Mouse (Mus musculus): ENCODE results near the gene Mrpl49. TPM values are rescaled to one million over a fixed set of nuclear protein-coding genes. Genes with fewer than 3 reads are reported as not detected.

The Mrpl49 gene
- total RNA-seq (2023): 18.5 TPM

GRCm38 (mm10) chr19:6057313-6058096 is at the start of gene Mrpl49, which contains the start of gene Fau:
TSS of gene Mrpl49 (minus strand) at chr19:6057785.
TSS of gene Fau (plus strand) at chr19:6057844.

GRCm38 (mm10) chr19:6105586-6105985 is 48.0 kb upstream of the Mrpl49 start, which contains the start of gene Naaladl1:
TSS of gene Naaladl1 (plus strand) at chr19:6105782.

GRCm38 (mm10) chr19:6094119-6094518 is 36.5 kb upstream of the Mrpl49 start, which contains the start of gene AC131692.1:
TSS of gene AC131692.1 (plus strand) at chr19:6094419.

GRCm38 (mm10) chr19:6084478-6085248 is 27.1 kb upstream of the Mrpl49 start, which contains the start of the genes Zfpl1 and Cdca5:
TSS of gene Zfpl1 (minus strand) at chr19:6084956.
TSS of gene Cdca5 (plus strand) at chr19:6084983.

GRCm38 (mm10) chr19:6082156-6082555 is 24.6 kb upstream of the Mrpl49 start, which contains the start of gene Gm28374:
TSS of gene Gm28374 (minus strand) at chr19:6082256.

GRCm38 (mm10) chr19:6079983-6080480 is 22.4 kb upstream of the Mrpl49 start, which contains the start of gene Tmem262:
TSS of gene Tmem262 (plus strand) at chr19:6080033.

GRCm38 (mm10) chr19:6076564-6077393 is 19.2 kb upstream of the Mrpl49 start, which contains the start of gene Vps51:
TSS of gene Vps51 (minus strand) at chr19:6077231.

GRCm38 (mm10) chr19:6067724-6068415 is 10.3 kb upstream of the Mrpl49 start, which contains the start of gene Tm7sf2:
TSS of gene Tm7sf2 (minus strand) at chr19:6068373.

GRCm38 (mm10) chr19:6061021-6061533 is 3.5 kb upstream of the Mrpl49 start, which contains the start of gene Znhit2:
TSS of gene Znhit2 (plus strand) at chr19:6061192.

GRCm38 (mm10) chr19:6046294-6047153 is 11.1 kb downstream of the Mrpl49 start, which contains the start of gene Syvn1:
TSS of gene Syvn1 (plus strand) at chr19:6046576.

GRCm38 (mm10) chr19:6015511-6016315 is 41.9 kb downstream of the Mrpl49 start, which contains the start of gene Capn1:
TSS of gene Capn1 (minus strand) at chr19:6015897.

Other genes starting within 250 kb of the Mrpl49 start
- 127 TPM for gene Frmd8, start 182.5 kb downstream of the Mrpl49 start, total RNA-seq (2023)
- gene Slc25a45, start 180.0 kb downstream of the Mrpl49 start, total RNA-seq (2023): 27.0 TPM
- 2.3 TPM for gene Tigd3, start 163.6 kb downstream of the Mrpl49 start, total RNA-seq (2023)
- gene Dpf2, start 144.8 kb downstream of the Mrpl49 start, total RNA-seq (2023): 116 TPM
- 0.59 TPM for gene Cdc42ep2, start 133.0 kb downstream of the Mrpl49 start, total RNA-seq (2023)
- 53.3 TPM for gene Pola2, start 93.6 kb downstream of the Mrpl49 start, total RNA-seq (2023)
- gene Slc22a20, start 71.6 kb downstream of the Mrpl49 start, total RNA-seq (2023): not detected
- 109 TPM for gene Capn1, start 41.9 kb downstream of the Mrpl49 start, total RNA-seq (2023)
- 59.7 TPM for gene Syvn1, start 11.2 kb downstream of the Mrpl49 start, total RNA-seq (2023)
- 3,209 TPM for gene Fau, start 59 bp upstream of the Mrpl49 start, total RNA-seq (2023)
- 10.9 TPM for gene Znhit2, start 3.4 kb upstream of the Mrpl49 start, total RNA-seq (2023)
- 17.4 TPM for gene Tm7sf2, start 10.6 kb upstream of the Mrpl49 start, total RNA-seq (2023)
- gene Vps51, start 19.4 kb upstream of the Mrpl49 start, total RNA-seq (2023): 112 TPM
- gene Tmem262, start 22.2 kb upstream of the Mrpl49 start, total RNA-seq (2023): not detected
- not detected for gene Gm28374, start 24.5 kb upstream of the Mrpl49 start, total RNA-seq (2023)
- 58.2 TPM for gene Zfpl1, start 27.2 kb upstream of the Mrpl49 start, total RNA-seq (2023)
- 0.91 TPM for gene Cdca5, start 27.2 kb upstream of the Mrpl49 start, total RNA-seq (2023)
- not detected for gene AC131692.1, start 36.6 kb upstream of the Mrpl49 start, total RNA-seq (2023)
- gene Naaladl1, start 48.0 kb upstream of the Mrpl49 start, total RNA-seq (2023): not detected
- 5.0 TPM for gene Sac3d1, start 60.9 kb upstream of the Mrpl49 start, total RNA-seq (2023)
- gene Snx15, start 70.5 kb upstream of the Mrpl49 start, total RNA-seq (2023): 27.8 TPM
- 0.41 TPM for gene Batf2, start 83.2 kb upstream of the Mrpl49 start, total RNA-seq (2023)
- gene Arl2, start 83.8 kb upstream of the Mrpl49 start, total RNA-seq (2023): 20.1 TPM
- gene Majin, start 126.6 kb upstream of the Mrpl49 start, total RNA-seq (2023): not detected
- not detected for gene Gpha2, start 168.6 kb upstream of the Mrpl49 start, total RNA-seq (2023)
- gene Ppp2r5b, start 178.1 kb upstream of the Mrpl49 start, total RNA-seq (2023): 17.5 TPM
- gene Atg2a, start 183.9 kb upstream of the Mrpl49 start, total RNA-seq (2023): 229 TPM
- gene Ehd1, start 218.9 kb upstream of the Mrpl49 start, total RNA-seq (2023): 37.0 TPM
- 4.9 TPM for gene Cdc42bpg, start 248.7 kb upstream of the Mrpl49 start, total RNA-seq (2023)